Mouse (Mus musculus) activated CD4-positive, CD25-positive, alpha-beta regulatory T cell (primary cell): ENCODE measurements around the gene Gm7945. TPM values are rescaled to one million over a fixed set of nuclear protein-coding genes. Genes with fewer than 3 reads are reported as not detected.

Experiments
- polyA plus RNA-seq, 2 experiments: library from polyadenylated mRNA; unstranded; fragments of 100-300 nt; shearing (Covaris generic); gene quantifications; one replicate each; pipeline ENCODE4 v1.2.1; 2017

Gm7945 gene
- polyA plus RNA-seq, result not detected

DNA sequence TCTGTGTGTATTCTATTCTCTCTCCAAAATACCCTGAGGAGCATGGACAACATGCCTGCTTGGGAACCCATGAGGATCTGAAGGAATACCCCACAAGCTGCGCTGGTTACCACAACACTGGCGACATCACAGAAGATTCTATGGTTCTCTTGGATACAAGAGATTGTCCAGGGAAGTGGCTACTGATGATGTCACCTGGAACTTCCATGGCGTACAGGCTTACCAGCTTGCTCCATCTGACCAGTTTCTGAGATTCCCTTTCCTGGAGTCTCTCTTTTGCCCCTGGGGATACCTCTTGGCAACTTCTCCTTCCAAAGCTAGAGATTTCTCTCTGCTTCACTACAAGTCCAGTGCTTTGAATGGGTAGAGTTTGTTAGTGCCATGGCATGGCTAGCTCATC is at the start of gene Gm7945:
Gene Gm7945, minus strand, starts transcription at position 101 of the 400 bp plus-strand sequence.

DNA sequence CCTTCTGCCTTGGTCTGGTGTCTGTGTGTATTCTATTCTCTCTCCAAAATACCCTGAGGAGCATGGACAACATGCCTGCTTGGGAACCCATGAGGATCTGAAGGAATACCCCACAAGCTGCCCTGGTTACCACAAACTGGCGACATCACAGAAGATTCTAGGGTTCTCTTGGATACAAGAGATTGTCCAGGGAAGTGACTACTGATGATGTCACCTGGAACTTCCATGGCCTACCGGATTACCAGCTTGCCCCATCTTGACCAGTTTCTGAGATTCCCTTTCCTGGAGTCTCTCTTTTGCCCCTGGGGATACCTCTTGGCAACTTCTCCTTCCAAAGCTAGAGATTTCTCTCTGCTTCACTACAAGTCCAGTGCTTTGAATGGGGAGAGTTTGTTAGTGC is 22.0 kb upstream of the Gm7945 start, which contains the start of gene Gm6482:
Gene Gm6482, minus strand, starts transcription at position 101 of the 400 bp plus-strand sequence.

DNA sequence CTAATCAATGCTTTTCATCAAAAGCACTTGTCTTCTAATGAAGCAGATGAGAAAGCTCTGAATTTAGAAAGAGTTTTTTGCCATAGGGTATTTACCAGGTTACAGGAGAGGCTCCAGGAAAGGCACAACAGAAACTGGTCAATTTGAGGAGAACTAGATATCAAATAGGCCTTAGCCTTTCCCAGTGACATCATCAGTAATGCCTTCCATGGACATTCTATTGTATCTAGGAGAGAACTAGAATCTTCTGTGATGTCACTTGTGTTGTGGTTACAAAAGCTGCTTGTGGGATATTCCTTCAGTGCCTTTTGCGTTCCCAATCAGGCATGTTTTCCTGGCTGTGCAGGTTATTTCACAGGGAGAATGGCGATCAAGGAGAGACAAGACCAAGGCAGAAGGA is 37.9 kb downstream of the Gm7945 start, which contains the start of gene Gm5798:
Gene Gm5798, plus strand, starts transcription at position 301 of the 400 bp plus-strand sequence.

Other genes with a start within 250 kb of the Gm7945 start
- not detected for gene Mbl1, start 234.9 kb downstream of the Gm7945 start, polyA plus RNA-seq
- gene Sftpd, start 201.2 kb downstream of the Gm7945 start, polyA plus RNA-seq, result under 1 TPM in 1 of 2 experiments, not detected in 1; 0.25 TPM
- gene Gm2832, start 107.6 kb downstream of the Gm7945 start, polyA plus RNA-seq, result not detected
- gene Gm5798, start 37.8 kb downstream of the Gm7945 start, polyA plus RNA-seq, result under 1 TPM in 1 of 2 experiments, not detected in 1; 0.88 TPM
- not detected for gene Gm6482, start 21.9 kb upstream of the Gm7945 start, polyA plus RNA-seq
- gene Gm7954, start 67.1 kb upstream of the Gm7945 start, polyA plus RNA-seq, result not detected
- gene Gm3486, start 103.1 kb upstream of the Gm7945 start, polyA plus RNA-seq, result not detected
- gene Gm7970, start 169.2 kb upstream of the Gm7945 start, polyA plus RNA-seq, result not detected
- gene 1700049E17Rik2, start 186.8 kb upstream of the Gm7945 start, polyA plus RNA-seq, result under 1 TPM; 0.29 to 0.44 TPM
- gene Gm3072, start 238.2 kb upstream of the Gm7945 start, polyA plus RNA-seq, result under 1 TPM in 1 of 2 experiments, not detected in 1; 0.43 TPM